Mouse (Mus musculus) stomach, postnatal 0 days (tissue): Measurements from ENCODE around the gene Polrmt. TPM values are rescaled to one million over a fixed set of nuclear protein-coding genes. Genes with fewer than 3 reads are reported as not detected.

Experiments used
- ATAC-seq: fragments of 200-750 bp; cut with Nextera tagmentation; 2 replicates; pipeline ENCODE4 v1.8.0; 2017; ENCODE audit not compliant: low FRiP score, low TSS enrichment
- DNase-seq: peaks from one replicate; pipeline ENCODE4 v3.0.0-alpha.2; 2016; ENCODE audit warnings: low spot score
- H3K27ac ChIP-seq: fragments of 300-500 bp; sonication (generic); replicated peaks from 2 replicates; pipeline ENCODE4 v1.5.1; 2014; ENCODE audit warnings: mild to moderate bottlenecking, control low read depth
- H3K27me3 ChIP-seq: fragments of 300-500 bp; sonication (generic); 2 replicates; pipeline ENCODE4 v1.6.1; 2014; ENCODE audit warnings: low read length; ENCODE audit not compliant: control insufficient read depth, insufficient read depth
- H3K36me3 ChIP-seq: fragments of 300-500 bp; sonication (generic); 2 replicates; pipeline ENCODE4 v1.6.1; 2014; ENCODE audit warnings: low read length, mixed read lengths; ENCODE audit not compliant: control insufficient read depth, insufficient read depth
- H3K4me1 ChIP-seq: fragments of 300-500 bp; sonication (generic); replicated peaks from 2 replicates; pipeline ENCODE4 v1.6.1; 2014; ENCODE audit warnings: antibody characterized with exemption; ENCODE audit not compliant: control insufficient read depth, insufficient read depth
- H3K4me2 ChIP-seq: fragments of 300-500 bp; sonication (generic); replicated peaks from 2 replicates; pipeline ENCODE4 v1.6.1; 2014; ENCODE audit warnings: low read depth, mild to moderate bottlenecking, control low read depth, moderate library complexity
- H3K4me3 ChIP-seq: fragments of 300-500 bp; sonication (generic); 2 replicates; pipeline ENCODE4 v1.5.1; 2014; ENCODE audit warnings: low read depth, low read length, control low read depth
- H3K9ac ChIP-seq: fragments of 300-500 bp; sonication (generic); 2 replicates; pipeline ENCODE4 v1.6.1; 2014; ENCODE audit warnings: mild to moderate bottlenecking, low read length, control low read depth, mixed read lengths
- H3K9me3 ChIP-seq: fragments of 300-500 bp; sonication (generic); 2 replicates; pipeline ENCODE4 v1.6.1; 2016; ENCODE audit warnings: low read length; ENCODE audit not compliant: control insufficient read depth
- CTCF ChIP-seq: IDR thresholded peaks from 2 replicates; pipeline ENCODE4 v1.5.1; 2016; ENCODE audit warnings: antibody characterized with exemption, low read depth, mild to moderate bottlenecking, moderate library complexity
- EP300 ChIP-seq: optimal IDR thresholded peaks from 2 replicates; pipeline ENCODE3; 2016; ENCODE audit warnings: antibody characterized with exemption
- WGBS: fragments of 180-500 bp; shearing (Covaris S2); extraction: QIAGEN DNeasy Blood & Tissue Kit; methylation state at CpG from one replicate; pipeline ENCODE4 v1.1.7; 2014; 5-methylcytosine and 5-hydroxymethylcytosine counted together
- polyA plus RNA-seq: library from polyadenylated mRNA; unstranded; fragments of >200 nt; fragmentation: Nextera tagmentation; extraction: Ambion mirVana; gene quantifications from 2 replicates; pipeline ENCODE4 v1.2.1, GENCODE M21; 2015

The Polrmt gene
- polyA plus RNA-seq, 1 experiment from 2014 or later, result 16.5 TPM

DNA sequence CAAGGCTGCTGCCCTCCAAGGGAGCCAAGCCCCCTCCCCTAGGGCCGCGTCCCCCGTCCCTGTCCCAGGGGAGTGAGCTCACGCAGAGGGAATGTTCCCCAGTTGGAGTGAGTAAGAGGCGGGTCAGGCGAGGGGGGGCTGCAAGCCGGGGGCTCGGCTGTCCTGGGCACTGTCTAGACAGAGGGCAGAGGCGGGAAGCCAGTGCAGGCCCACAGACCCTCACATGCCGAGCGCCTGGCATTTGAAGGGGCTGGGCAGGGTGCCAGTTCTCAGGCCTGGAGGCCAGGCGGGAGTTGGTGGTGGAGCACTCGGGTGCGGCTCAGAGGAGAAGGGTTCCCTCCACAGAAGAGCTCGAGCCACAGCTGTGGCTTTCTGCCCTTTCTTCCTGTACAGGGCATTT is 31.6 kb upstream of the Polrmt start:
- WGBS, result 9% methylated on average over 15 of the region's 15 CpGs
- TF ChIP-seq EP300, result no peak
- no peak overlapping the region for H3K9ac ChIP-seq
- H3K36me3 ChIP-seq, result no peaks in the 10 kb centered on the region
- peak overlapping the region; percentile 72 for H3K4me2 ChIP-seq
- peak overlapping the region; percentile 75 for H3K27ac ChIP-seq
- peaks cover 2% of the 10 kb centered on the region; the same call in 1 of the 2 replicates for H3K4me1 ChIP-seq
- no peaks in the 10 kb centered on the region for H3K9me3 ChIP-seq
- DNase-seq (peak; percentile 72), ATAC-seq (no peak)
- H3K4me3 ChIP-seq, result peak overlapping the region; percentile 46; the same call in 1 of the 2 replicates
- no peaks in the 10 kb centered on the region for H3K27me3 ChIP-seq

DNA sequence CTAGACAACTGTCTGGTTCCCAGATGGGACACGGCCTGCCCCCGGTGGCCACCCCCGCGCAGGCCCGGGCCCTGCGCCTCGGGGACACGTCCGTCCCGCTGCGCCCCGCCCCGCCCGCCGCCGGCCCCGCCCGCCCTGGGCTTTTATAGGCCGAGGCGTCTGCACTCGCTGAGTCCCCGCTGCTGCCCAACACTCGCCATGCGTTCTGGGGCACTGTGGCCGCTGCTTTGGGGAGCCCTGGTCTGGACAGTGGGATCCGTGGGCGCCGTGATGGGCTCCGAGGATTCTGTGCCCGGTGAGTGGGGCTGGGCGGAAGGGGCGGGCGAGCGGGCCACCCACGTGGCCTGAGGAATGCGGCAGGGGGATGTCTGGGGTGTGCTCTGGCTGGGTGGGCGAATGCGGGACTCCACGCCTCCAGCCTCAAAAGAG is 30.7 kb upstream of the Polrmt start, which contains the start of gene Fstl3:
Gene Fstl3 (plus strand): TSS at position 170 of the 429 bp plus-strand sequence.
- Histone ChIP-seq H3K4me3 (peak within 1 kb of the TSS; percentile 46), H3K9me3 (no peaks in the 10 kb centered on the region), H3K4me2 (peak within 1 kb of the TSS; percentile 72), H3K36me3 (no peaks in the 10 kb centered on the region), H3K9ac (peak within 1 kb of the TSS; percentile 63), H3K27ac (peak within 1 kb of the TSS; percentile 75), H3K27me3 (no peaks in the 10 kb centered on the region), H3K4me1 (peaks cover 2% of the 10 kb centered on the region; the same call in 1 of the 2 replicates)
- ATAC-seq, result no peak
- TF ChIP-seq EP300, result no peak
- no peak for TF ChIP-seq CTCF
- peak; percentile 61 for DNase-seq
- WGBS, result 1% methylated on average over 34 of the region's 39 CpGs

DNA sequence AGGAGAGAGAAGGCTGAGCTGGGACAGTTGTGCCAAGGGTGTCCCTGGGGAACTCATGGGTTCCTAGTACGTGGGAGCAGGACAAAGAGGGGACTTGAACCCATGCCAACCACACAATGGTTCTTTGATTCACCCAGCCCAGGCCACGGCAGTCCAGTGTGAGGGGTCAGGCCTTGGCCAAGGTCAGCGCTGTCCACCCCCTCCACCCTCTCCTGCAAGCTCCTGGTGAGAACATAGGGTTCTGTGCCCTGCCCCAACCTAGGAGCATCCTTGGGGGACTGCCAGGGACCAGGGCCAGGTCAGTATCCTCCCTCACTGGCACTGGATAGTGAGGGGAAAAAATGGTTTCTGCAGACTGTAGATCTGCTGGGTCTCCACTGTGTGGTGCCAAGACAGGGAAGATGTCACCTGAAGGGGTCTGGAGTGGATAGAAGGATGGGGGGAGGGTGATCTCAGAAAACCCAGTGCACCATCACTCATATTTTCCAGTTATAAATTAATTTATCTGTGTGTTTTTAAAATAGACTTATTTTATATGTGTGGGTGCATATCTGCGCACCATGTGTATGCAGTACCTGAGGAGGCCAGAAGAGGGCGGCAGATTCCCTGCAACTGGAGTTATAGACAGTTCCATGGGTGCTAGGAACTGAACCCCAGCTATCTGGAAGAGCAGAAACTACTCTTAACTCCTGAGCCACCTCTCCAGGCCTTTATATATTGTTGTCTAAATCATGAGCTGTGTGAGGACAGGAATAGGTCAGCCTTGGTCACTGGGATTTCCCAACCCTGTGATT is 28.3 kb upstream of the Polrmt start:
- no peak overlapping the region for H3K4me3 ChIP-seq
- no peaks in the 10 kb centered on the region for H3K36me3 ChIP-seq
- 63% methylated on average over 5 of the region's 5 CpGs for WGBS
- H3K27ac ChIP-seq, result no peak overlapping the region
- DNase-seq (no peak), ATAC-seq (no peak)
- H3K4me2 ChIP-seq, result no peak overlapping the region
- H3K27me3 ChIP-seq, result no peaks in the 10 kb centered on the region
- H3K4me1 ChIP-seq, result 0 out of 2 replicates have a peak, but pooled peaks cover 2% of the 10 kb centered on the region
- TF ChIP-seq EP300, result no peak
- TF ChIP-seq CTCF, result peak; percentile 51
- no peak overlapping the region for H3K9ac ChIP-seq
- no peaks in the 10 kb centered on the region for H3K9me3 ChIP-seq

GRCm38 (mm10) chr10:79773208-79773607 is 26.8 kb upstream of the Polrmt start:
- WGBS, result 89% methylated on average over 2 of the region's 2 CpGs
- Histone ChIP-seq H3K4me3 (no peak overlapping the region), H3K4me2 (no peak overlapping the region), H3K36me3 (no peaks in the 10 kb centered on the region), H3K27ac (no peak overlapping the region), H3K27me3 (no peaks in the 10 kb centered on the region), H3K4me1 (peaks cover under 1% of the 10 kb centered on the region; the same call in 1 of the 2 replicates), H3K9me3 (no peaks in the 10 kb centered on the region), H3K9ac (no peak overlapping the region)
- no peak for ATAC-seq
- TF ChIP-seq EP300 (no peak), CTCF (no peak)
- DNase-seq, result no peak

GRCm38 (mm10) chr10:79772320-79772719 is 25.9 kb upstream of the Polrmt start:
- WGBS, result 91% methylated on average over 3 of the region's 3 CpGs
- TF ChIP-seq EP300, result no peak
- peak; percentile 48 for TF ChIP-seq CTCF

GRCm38 (mm10) chr10:79769329-79769728 is 22.9 kb upstream of the Polrmt start:
- Histone ChIP-seq H3K36me3 (no peaks in the 10 kb centered on the region), H3K4me3 (no peak overlapping the region), H3K4me1 (peaks cover 8% of the 10 kb centered on the region), H3K9me3 (no peaks in the 10 kb centered on the region), H3K27me3 (no peaks in the 10 kb centered on the region), H3K9ac (no peak overlapping the region), H3K4me2 (no peak overlapping the region), H3K27ac (no peak overlapping the region)
- WGBS, result 28% methylated on average over 4 of the region's 4 CpGs
- TF ChIP-seq EP300 (no peak), CTCF (no peak)
- no peak for DNase-seq
- ATAC-seq, result no peak

More at GRCm38 (mm10) chr10:79772320-79772719, 25.9 kb upstream of the Polrmt start:
- H3K27me3 ChIP-seq, result no peaks in the 10 kb centered on the region
- no peak for ATAC-seq
- H3K4me2 ChIP-seq, result no peak overlapping the region
- no peaks in the 10 kb centered on the region; the same call in 1 of the 2 replicates for H3K4me1 ChIP-seq
- no peak overlapping the region for H3K4me3 ChIP-seq
- no peaks in the 10 kb centered on the region for H3K9me3 ChIP-seq
- H3K27ac ChIP-seq, result no peak overlapping the region
- DNase-seq, result no peak
- no peaks in the 10 kb centered on the region for H3K36me3 ChIP-seq
- H3K9ac ChIP-seq, result no peak overlapping the region
